Mouse (Mus musculus): ENCODE data around the gene Ypel2.

The Ypel2 gene

DNA sequence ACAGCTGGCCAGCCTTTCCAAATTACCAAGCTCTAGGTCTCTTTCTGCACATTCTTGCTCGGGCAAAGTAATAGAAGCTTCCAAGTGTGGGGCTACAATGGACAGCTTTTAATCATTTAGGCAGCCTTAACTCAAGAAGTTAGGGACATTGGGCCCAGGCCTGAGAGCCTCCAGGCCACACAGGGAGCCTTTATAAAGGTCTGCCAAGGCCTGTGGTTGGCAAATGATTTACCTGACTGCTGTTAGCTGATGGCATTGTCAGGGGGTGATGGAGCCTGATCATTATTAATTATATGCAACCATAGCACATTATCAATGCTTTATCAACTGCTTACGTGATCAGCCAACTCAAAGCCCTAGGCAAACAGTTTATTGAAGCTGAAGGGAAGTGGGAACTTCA, 33.2 kb downstream of the Ypel2 start:
- DNase-seq, result peak; percentile 46 to 64

- DNase-seq, result peak; percentile 81 to 90
Measured at GRCm38 (mm10) chr11:86958721-86959675, 34.5 kb downstream of the Ypel2 start.

DNA sequence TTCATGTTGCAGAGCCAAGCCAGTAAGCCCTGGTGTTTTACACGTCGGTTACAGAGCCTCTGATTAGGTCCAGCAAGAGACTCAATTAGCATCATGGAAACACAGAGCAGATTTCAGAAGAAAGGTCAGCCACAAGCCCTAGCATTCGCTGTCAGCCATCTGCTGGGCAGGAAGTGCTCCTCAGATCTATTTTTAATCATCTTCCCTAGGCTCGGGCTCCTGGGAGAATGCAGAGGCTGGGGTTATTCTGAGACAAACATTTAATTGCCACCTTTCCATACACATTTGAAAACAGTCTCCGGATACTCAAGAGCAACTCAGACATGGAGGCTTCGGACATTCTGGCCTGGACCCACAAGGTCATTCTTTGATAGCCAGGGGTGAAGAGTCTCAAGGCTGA, 35.3 kb downstream of the Ypel2 start:
- peak in 1 of 2 experiments; percentile 59 for DNase-seq

- DNase-seq, result no peak
Measured at GRCm38 (mm10) chr11:86956363-86956762, 37.1 kb downstream of the Ypel2 start.

DNA sequence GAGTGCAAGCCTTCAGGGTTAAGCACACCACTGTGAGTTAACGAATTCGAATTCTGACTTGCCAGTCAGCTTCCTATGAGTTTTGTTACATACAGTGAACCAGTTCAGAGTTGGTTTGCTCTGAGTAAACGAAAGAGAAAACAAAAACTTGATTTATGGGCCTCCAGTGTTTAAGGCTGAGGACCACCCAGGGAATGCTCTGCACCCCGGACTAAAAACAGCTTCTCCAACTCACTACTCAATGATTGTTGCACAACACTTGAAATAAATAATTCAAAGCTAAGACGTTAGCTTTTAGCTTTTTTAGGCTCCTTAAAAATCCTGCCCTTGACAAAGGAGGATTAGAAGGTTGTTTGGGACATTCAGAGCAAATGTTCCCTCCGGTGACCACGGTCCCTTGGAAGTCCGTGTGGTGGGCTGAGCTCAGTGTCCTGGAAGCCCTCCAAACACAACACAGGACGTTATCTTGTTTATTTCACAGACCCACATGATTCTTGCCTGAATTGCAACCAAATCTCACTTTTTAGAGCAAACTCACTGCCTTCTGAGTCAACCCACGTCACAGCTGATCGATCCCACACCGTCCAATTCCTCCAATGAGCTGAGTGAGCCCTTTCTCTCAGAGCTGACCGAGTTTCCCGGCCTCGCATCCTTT, 38.8 kb downstream of the Ypel2 start:
- DNase-seq, result peak; percentile 58 to 70

- no peak for DNase-seq
Measured at GRCm38 (mm10) chr11:86953096-86953495, 40.4 kb downstream of the Ypel2 start.

DNA sequence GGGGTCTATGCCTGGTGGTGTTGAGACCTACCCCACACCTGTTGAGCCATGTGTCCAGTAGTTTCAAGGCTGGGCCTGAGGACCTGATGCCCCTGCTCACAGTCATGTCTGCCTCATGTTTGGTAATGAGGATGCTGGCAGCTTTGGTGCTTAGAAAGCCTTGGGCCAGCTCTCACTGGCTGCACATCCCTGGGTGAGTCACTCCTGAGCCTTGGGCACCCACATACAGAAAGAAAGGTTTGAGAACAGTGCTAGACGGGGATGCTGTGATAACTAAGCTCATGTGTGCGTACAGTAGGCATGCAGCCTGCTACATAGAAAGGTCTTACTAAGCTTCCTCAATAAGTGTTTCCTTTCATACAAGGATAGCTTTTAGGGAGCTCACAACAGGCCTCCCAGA, 40.8 kb downstream of the Ypel2 start:
- DNase-seq, result no peak

DNA sequence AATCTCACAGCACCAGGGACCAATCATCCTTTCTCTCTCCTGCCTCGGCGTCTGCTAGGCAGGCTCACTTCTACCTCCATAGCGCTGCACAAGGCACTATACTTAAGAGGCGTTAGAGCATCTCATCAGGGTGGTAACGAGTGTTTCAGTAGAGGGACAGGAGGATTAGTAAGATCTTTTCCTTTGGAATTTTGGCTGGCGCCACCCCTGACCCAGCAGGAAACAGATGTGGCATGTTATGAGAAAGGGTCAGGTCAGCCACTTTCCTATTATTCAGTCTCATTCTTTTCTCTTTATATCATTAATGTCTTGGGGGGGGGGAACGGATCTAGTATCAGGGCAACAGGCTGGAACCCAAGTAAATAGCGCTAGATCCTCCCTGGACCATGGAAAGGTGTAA, 41.8 kb downstream of the Ypel2 start:
- no peak for DNase-seq

DNA sequence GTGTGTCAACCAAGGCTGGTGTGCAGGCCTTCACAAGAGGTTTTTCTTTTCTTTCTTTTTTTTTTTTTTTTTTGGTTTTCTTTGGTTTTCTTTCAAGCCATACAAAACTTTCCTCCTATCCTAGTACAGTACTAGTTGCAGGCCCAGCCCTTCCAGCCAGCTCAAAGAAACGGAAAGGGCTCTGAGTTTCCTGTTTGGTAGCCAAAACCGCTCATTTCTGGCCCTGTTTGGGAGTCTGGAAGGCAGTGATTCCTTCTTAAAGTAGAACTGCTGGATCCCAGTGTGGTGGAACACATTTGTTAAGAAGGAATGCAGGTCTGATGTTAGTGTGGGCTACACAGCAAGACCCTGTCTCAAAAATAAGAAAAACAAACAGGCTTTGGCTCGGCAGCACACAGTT, 43.0 kb downstream of the Ypel2 start:
- DNase-seq, result no peak

GRCm38 (mm10) chr11:86949951-86950441, 43.5 kb downstream of the Ypel2 start:
- no peak for DNase-seq

GRCm38 (mm10) chr11:86946644-86947195, 46.8 kb downstream of the Ypel2 start:
- DNase-seq, result no peak

GRCm38 (mm10) chr11:86945933-86946332, 47.6 kb downstream of the Ypel2 start:
- DNase-seq, result no peak

GRCm38 (mm10) chr11:86945058-86945457, 48.4 kb downstream of the Ypel2 start:
- no peak for DNase-seq

GRCm38 (mm10) chr11:86944539-86944938, 49.0 kb downstream of the Ypel2 start:
- DNase-seq, result no peak

GRCm38 (mm10) chr11:86941904-86942303, 51.6 kb downstream of the Ypel2 start:
- DNase-seq, result no peak

GRCm38 (mm10) chr11:86939503-86939902, 54.0 kb downstream of the Ypel2 start:
- no peak for DNase-seq

DNA sequence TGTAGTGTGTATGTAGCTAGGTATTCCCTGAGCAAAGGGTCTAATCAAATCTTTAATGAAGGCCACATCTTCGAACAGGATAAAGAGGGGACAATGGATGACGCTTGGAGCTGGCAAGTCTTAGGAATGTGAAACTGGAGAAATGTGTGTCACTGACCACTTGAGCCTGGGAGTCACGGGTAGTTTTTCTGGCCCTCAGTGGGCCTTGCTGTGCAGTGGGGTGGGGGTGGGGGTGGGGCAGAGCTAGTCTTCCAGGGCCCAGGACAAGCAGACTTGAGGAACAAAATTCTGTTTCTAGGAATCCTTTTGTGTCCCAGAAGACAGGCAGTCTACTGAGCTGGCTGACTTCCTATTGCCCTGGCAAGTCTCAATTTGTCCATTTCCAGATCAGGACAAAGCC, 55.0 kb downstream of the Ypel2 start:
- no peak for DNase-seq

- no peak for DNase-seq
Measured at GRCm38 (mm10) chr11:86938108-86938507, 55.4 kb downstream of the Ypel2 start.

DNA sequence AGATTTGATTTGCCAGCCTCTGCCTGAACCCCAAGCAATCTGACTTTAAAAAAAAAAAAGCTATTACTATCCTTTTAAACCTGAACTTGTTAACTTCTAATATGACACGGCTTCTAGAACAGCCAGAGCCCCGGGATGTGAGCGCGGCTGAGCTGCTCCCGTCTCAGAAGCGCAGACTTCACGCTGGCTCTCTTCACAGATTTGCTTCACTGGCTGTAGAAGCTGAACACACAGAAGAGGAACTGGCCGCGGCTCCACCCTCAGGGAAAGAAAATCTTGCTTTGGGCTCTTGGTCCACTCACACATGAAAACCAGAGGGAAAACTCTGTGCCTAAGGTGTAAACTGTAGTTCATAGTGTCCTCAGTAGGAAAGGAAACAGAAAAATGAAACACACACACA, 56.6 kb downstream of the Ypel2 start:
- peak in 1 of 2 experiments; percentile 50 for DNase-seq

DNA sequence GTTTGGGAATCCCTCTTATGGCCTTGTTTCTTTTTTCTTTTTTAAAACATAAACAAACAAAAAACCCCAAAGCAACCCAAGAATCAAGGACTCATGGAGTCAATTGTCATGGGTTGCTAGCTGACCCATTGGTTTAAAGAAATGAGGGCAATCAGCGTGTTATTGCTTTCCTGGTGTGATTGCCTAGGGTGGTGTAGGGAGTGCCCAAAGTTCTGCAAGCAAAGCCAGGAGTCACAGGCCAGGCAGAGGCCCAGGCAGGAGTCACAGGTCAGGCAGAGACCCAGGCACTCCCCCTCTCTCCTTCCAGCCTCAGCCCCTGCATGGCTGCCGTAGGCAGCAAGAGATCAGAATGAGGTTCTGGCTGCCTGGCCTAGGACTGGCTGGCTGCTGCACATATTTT, 58.6 kb downstream of the Ypel2 start:
- DNase-seq, result peak in 1 of 2 experiments; percentile 42

- no peak for DNase-seq
Measured at GRCm38 (mm10) chr11:86932201-86932600, 61.3 kb downstream of the Ypel2 start.

- DNase-seq, result no peak
Measured at GRCm38 (mm10) chr11:86930636-86931180, 62.8 kb downstream of the Ypel2 start.

GRCm38 (mm10) chr11:86929985-86930384, 63.5 kb downstream of the Ypel2 start:
- DNase-seq, result no peak

Data from kidney, postnatal 4 days (tissue).